Mouse (Mus musculus): ENCODE measurements around the gene Mark4.

Gene Mark4

GRCm38 (mm10) chr7:19470308-19470707 lies 11.7 kb upstream of the Mark4 start:
- DNase-seq (ENCODE audit: low read depth, low spot score), result no peak

DNA sequence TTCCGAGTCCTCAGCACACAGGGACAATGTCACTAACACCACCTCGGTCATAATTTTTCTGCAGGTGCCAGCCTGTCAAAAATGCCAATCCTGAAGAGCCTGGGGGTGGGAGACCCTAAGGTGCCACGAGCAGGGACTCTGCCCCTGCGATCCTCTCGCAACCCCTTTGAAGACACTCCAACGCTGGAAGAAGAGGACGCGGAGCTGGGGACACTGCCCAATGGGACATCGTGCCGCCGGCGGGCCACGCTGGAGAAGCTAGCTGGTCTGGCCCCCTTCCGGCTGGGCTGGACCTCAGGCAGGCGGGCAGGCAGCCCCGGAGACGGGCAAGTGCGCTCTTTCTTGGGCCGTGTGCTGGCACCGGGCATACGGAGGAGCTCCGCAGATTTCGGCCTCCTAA lies 10.8 kb upstream of the Mark4 start:
- no peak for DNase-seq (ENCODE audit: low read depth, low spot score)

DNA sequence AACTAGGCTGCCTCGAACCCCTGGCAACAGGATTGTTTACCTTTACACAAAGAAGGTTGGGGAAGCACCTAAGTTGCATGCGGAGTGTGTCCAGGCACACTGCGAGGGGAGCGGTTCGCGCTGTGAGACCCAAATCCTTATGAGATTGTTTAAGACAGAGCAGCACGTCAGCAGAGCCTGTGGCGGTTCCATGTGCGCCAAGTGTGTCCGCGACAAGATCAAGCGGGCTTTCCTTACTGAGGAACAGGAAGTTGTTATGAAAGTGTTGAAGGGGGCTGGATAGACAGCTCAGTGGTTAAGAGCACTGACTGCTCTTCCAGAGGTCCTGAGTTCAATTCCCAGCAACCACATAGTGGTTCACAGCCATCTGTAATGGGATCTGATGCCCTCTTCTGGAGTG lies 9.7 kb upstream of the Mark4 start:
- no peak for DNase-seq (ENCODE audit: low read depth, low spot score)

GRCm38 (mm10) chr7:19467638-19468037 lies 9.0 kb upstream of the Mark4 start:
- DNase-seq (ENCODE audit: low read depth, low spot score), result no peak

GRCm38 (mm10) chr7:19466602-19467145 lies 8.1 kb upstream of the Mark4 start:
- no peak for DNase-seq (ENCODE audit: low read depth, low spot score)

GRCm38 (mm10) chr7:19464367-19465307 lies 6.0 kb upstream of the Mark4 start:
- DNase-seq (ENCODE audit: low read depth, low spot score), result no peak

- DNase-seq (ENCODE audit: low read depth, low spot score), result no peak
These were observed 4.3 kb upstream of the Mark4 start, which contains the start of gene Exoc3l2 for GRCm38 (mm10) chr7:19462884-19463381. Gene Exoc3l2, plus strand, starts transcription at chr7:19463331.

GRCm38 (mm10) chr7:19462443-19462842 lies 3.8 kb upstream of the Mark4 start:
- DNase-seq (ENCODE audit: low read depth, low spot score), result no peak

DNA sequence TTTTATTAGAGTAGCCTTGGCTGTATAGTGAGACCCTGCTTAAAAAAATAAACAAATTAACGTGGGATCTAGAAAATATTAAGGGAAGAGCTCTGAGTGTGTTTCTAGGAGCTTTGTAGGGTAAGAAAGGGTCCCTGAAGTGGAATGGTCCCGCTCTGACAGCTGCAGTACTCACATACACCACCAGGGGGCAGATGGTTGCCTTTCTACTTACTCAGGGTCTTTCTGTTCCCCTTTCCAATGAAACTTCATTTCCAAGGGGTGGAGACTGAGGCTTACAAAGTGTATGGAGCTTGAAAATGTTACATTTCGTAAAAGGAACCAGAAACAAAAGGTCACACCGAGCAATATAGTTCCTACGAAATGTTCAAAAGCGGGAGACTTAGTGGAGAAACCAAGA lies 2.9 kb upstream of the Mark4 start:
- peak; percentile 63 for DNase-seq (ENCODE audit: low read depth, low spot score)

DNA sequence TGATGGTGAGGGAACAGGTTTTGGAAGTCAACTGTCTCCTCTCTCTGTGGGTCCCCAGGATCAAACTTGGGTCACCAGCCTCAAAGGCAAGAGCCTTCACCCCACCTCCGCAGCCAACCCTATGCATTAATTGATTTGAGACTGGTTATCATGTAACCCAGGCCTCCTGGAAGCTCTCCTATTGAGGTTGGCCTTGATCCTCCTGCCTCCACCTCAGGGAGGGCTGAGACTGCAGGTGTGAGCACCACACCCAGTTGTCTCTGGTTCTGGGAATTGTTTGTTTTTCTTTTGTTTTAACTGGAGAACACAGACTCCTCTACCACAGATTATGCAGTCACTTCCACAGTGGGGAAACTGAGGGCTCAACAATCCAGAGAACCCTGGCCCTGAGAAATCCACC lies 1.9 kb upstream of the Mark4 start:
- no peak for DNase-seq (ENCODE audit: low read depth, low spot score)

DNA sequence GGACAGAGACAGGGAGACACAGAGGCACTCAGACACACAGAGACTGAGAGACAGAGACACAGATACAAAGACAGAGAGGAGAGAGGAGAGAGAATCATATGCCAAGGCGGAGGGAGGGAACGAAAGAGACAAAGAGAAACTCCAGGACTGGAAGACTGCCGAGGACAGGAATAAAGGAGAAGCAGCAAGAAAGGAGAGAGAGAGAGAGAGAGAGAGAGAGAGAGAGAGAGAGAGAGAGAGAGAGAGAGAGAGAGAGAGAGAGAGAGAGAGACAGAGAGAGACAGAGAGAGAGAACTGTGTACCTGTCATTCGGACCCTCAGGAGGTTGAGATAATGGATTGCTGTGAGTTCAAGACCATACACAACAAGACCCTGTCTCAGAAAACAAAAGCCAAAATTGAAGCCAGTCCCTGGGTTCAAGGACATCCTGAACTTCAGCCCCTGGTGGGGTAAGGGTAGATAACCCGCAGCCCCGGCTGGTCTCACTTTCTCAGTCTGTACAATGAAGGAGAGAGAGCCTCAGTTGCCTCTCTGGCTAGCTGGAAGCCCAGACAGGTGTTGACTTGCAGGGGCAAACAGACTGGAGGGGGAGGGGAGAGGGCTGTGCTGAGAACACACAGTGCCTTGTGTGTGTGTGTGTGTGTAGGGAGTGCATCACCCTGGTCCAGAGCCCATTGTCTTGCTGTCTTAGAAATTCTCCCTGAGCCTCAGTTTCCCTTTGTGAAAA lies 686 bp upstream of the Mark4 start:
- DNase-seq (ENCODE audit: low read depth, low spot score), result no peak

DNA sequence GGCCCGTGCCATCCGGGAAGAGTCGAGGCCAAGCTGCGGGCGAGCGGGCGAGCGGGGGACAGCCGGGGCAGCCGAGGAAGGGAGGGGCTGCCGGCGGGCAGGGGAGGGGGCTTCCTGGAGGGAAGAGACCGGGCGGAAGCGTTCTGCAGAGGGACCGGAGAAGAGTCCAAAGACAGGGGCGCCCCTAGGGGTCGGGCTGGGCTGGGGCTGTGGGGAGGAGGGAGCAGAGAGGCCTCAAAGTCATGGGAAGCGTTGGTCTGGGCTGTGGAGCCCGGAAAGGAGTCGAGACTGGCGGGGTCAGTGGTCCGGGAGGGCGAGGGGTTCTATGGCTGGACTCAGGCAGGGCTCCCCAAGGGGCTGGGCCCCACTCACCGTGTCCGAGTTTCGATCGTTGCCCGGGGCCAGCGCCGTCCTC lies 542 bp downstream of the Mark4 start:
- DNase-seq (ENCODE audit: low read depth, low spot score), result peak; percentile 75

DNA sequence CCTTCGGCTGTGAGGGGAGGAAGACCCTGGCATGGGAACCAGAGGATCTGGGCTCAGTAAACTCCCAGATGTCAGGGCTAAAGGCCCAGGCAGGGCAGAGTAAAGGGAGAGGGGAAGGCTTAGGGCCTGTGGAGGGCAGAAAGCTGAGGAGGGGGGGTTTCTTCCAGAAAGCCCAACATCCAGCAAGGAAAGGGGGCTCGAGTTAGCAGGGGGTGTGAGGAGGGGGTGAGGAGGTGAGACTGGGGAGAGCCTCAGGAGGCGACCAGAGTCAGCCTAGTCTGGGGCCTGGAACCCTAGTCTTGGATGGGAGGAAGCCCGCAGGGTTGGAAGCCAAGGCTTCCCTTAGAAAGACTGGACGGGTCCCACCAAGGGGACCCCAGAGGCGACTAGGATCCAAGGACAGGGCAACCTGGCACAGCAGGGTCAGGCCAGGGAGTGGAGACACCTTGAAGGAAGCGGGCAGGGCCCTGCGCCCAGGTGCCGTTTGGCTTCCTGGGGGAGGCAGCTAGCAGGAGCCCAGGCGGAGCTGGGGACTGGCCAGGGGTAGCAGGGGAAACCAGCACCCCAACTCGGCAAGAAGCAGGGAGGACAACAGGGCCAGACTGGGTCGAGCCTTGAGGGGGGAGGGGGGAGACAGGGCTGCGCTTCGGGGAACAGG lies 1.1 kb downstream of the Mark4 start:
- no peak for DNase-seq (ENCODE audit: low read depth, low spot score)

- DNase-seq (ENCODE audit: low read depth, low spot score), result no peak
These were observed 2.0 kb downstream of the Mark4 start for GRCm38 (mm10) chr7:19456628-19457027.

DNA sequence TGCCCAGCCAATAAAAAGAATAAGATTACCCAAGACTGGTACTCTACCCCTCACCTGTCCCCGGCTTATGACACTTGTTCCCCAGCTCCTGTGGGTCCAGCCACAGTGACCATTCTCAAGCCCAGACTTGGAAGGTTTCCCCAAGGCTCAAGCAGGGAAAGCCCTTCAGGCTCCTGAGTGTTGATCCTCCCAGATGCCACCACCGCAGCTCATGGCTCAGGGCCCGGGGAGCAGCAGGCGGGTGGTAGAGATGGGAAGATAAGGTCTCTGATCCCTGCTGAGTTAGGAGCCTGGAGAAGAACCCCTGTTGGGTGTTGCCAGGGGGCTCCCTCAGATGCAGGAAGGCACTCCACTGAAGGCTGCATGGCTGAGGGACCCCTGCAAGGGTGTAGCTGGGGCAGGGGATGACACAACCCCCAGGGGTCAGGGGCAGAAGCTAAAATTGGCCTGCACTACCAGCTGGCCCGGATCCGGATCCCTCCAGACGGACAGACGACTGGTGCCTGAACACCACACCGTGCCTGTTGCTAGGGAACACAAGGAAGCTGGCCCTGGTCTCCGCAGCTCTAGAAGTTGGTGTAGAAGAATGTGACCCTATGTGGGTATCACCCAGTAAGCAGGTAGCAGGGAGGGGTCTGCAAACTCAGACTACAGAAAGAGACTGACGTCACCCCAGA lies 2.7 kb downstream of the Mark4 start:
- no peak for DNase-seq (ENCODE audit: low read depth, low spot score)

DNA sequence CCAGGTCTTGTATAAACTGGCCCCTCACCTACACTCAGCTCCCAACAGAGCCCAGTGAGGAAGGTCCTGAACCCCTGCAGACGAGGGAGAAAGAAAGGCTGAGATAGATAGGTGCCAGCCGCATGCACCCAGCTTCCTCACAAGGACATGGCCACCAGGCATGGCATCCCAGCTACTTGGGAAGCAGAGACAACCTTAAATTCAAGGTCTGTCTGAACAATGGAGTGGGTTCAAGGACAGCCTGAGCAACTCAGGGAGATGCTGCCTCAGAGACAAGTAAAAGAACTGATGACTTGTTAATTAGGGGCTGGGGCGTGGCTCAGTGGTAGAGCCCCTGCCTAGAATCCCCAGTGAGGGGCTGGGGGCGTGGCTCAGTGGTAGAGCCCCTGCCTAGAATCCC lies 3.4 kb downstream of the Mark4 start:
- no peak for DNase-seq (ENCODE audit: low read depth, low spot score)

GRCm38 (mm10) chr7:19449165-19449564 lies 9.5 kb downstream of the Mark4 start:
- DNase-seq (ENCODE audit: low read depth, low spot score), result no peak

- no peak for DNase-seq (ENCODE audit: low read depth, low spot score)
These were observed 10.9 kb downstream of the Mark4 start for GRCm38 (mm10) chr7:19447689-19448088.

DNA sequence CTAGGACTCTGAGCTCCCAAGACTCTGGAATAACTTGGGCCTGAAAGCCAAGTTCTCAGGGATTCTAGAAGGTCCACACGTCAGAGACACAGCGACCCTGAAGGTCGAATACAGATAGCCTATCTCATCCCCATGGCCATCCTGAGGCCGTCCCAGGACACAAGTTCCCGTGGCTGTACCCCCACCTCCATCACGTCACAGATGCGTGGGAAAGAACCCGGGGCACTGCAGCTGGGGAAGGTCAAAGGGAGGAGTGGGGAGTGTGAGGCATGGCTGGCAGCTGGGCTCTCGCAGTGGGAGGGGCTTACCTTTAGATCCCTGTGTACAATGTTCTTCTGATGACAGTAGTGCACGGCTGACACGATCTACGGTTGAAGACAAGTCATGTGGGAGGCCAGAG lies 13.8 kb downstream of the Mark4 start:
- no peak for DNase-seq (ENCODE audit: low read depth, low spot score)

DNA sequence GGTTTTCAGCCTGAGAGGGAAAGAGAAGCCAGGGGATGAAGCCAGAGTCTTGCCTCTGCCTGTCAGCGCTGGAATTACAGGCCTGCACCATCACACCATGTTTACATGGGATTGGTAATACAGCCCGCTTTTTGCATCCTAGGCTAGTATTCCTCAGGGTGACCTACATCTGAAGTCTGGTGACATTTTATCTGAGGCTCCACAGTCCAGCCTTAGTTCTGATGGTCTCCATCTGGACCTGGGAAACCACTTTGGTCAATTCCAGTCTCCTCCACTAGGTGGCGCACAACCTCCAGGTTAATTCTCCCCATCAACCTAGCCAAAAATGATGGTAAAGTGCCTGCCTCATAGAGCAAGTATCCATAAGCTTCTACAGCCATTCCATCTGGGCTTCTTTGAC lies 15.3 kb downstream of the Mark4 start:
- peak; percentile 67 for DNase-seq (ENCODE audit: low read depth, low spot score)

- DNase-seq (ENCODE audit: low read depth, low spot score), result no peak
These were observed 17.1 kb downstream of the Mark4 start for GRCm38 (mm10) chr7:19441448-19442091.

Measured in CD4-positive helper T cell, adult 2 months (primary cell).